Comparison of ENCODE assay signal across 16 mouse cellular contexts in the genomic region with DNA sequence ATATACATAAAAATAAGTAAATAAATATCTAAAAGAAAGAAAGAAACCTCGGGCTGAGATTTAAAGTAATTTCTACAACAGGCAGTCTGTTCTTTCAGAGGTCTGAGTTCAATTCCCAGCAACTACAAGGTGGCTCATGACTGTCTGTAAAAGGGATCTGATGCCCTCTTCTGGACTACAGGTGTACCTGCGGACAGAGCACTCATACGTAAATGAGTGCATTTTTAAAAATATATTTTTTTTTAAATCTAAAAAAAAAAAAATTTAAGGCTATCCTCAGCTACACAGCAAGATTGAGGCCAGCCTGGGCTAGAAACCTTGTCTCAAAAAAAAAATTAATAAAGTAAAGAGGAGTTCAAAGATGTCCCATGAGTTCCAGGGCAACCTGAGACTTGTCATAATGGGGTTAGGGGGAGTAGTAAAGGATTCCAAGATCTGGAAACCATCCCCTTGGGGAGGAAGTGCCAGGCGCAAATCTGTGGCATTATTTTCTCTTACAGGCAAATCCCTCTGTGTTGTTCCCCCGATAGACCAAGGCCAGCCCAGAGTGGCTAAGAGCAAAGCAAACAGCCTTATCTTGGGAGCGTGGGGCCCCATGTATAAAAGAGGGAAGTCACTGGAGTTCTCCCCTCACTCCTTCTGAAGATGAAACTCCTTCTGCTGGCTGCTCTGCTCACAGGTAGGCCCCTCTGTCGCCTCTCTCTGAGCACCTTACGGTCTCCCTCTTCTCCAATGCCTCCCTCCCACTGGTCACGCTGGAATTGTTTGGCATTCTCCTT. TPM values are rescaled to one million over a fixed set of nuclear protein-coding genes. Genes with fewer than 3 reads are reported as not detected.
DNase-seq lines count a peak whose midpoint lies in the region; ATAC-seq and TF ChIP-seq lines count a peak whose summit lies in the region.
"Had no signal": no experiment of that assay in that cellular context is flagged by ENCODE, and none has a peak within 500 bp of the region (broad histone marks: within the 10 kb centered on the region; RNA-seq: fewer than 3 reads in every experiment).

A gene (plus strand): TSS at position 621 of the 779 bp plus-strand sequence.

- TF ChIP-seq CTCF in forebrain, postnatal 0 days (IDR thresholded peaks at IDR 0.05; ENCODE audit: low read depth): peak; percentile 39
- TF ChIP-seq CTCF in spleen, adult 2 months (IDR thresholded peaks at IDR 0.05; ENCODE audit: extremely low read depth, insufficient read depth, insufficient read length, insufficient replicate concordance): no peak; the same call in 1 of the 2 replicates
- peak; percentile 28; the same call in 1 of the 2 replicates for TF ChIP-seq CTCF in liver, embryonic 14.5 days (IDR thresholded peaks at IDR 0.05; ENCODE audit: low read depth)

- DNase-seq in forebrain, postnatal 0 days: no peak
- no peak for DNase-seq in spleen, adult 2 months (ENCODE audit: low read depth in 1 of 2, low spot score in 2 of 2)
- DNase-seq in spleen, postnatal 36 days (ENCODE audit: low spot score in 2 of 2): no peak
- DNase-seq in liver, embryonic 14.5 days (ENCODE audit: low read depth in 3 of 3, low spot score in 3 of 3): no peak
- no peak for DNase-seq in retina, embryonic 14.5 days (ENCODE audit: low spot score)
- DNase-seq in adrenal gland, adult 8-10 months: no peak
- DNase-seq in layer of hippocampus, adult 9-11 months: no peak
- DNase-seq: adrenal gland, postnatal 10 days; cerebellum, adult 9-11 months; spleen, adult 18-20 months; thymus, postnatal 36 days had no signal

- no peak within 1 kb of the TSS for H3K4me2 ChIP-seq in forebrain, postnatal 0 days (ENCODE audit: low read depth)
- no peak within 1 kb of the TSS for H3K4me2 ChIP-seq in forebrain, embryonic 15.5 days (replicated peaks)
- H3K4me2 ChIP-seq in liver, embryonic 14.5 days (ENCODE audit: low read depth): no peak within 1 kb of the TSS
- H3K4me2 ChIP-seq: liver, embryonic 15.5 days had no signal

- no peaks in the 10 kb centered on the region for H3K4me1 ChIP-seq in forebrain, postnatal 0 days (ENCODE audit: insufficient read depth)
- no peaks in the 10 kb centered on the region for H3K4me1 ChIP-seq in forebrain, embryonic 15.5 days
- H3K4me1 ChIP-seq in spleen, adult 2 months (ENCODE audit: control insufficient read depth, insufficient read depth, insufficient read length): no peaks in the 10 kb centered on the region
- H3K4me1 ChIP-seq in liver, embryonic 14.5 days (replicated peaks; ENCODE audit: control insufficient read depth in 2 of 2, insufficient read depth in 2 of 2, low read length in 1 of 2): peaks cover 0 to 5% of the 10 kb centered on the region in 2 experiments; a peak in 1 of 4 replicates

- WGBS in forebrain, postnatal 0 days: 51% methylated on average over 9 of the region's 9 CpGs
- 51% methylated on average over 9 of the region's 9 CpGs for WGBS in forebrain, embryonic 15.5 days
- WGBS in spleen, adult 2 months: 41% methylated on average over 9 of the region's 9 CpGs
- 22% methylated on average over 9 of the region's 9 CpGs for WGBS in liver, embryonic 14.5 days (ENCODE audit: insufficient replicate concordance)

- TF ChIP-seq EP300 in liver, embryonic 14.5 days (IDR thresholded peaks at IDR 0.05; ENCODE audit: low read depth): no peak

- no peak for ATAC-seq in forebrain, postnatal 0 days
- ATAC-seq in forebrain, embryonic 15.5 days (replicated peaks): no peak
- no peak for ATAC-seq in liver, embryonic 14.5 days (ENCODE audit: insufficient read depth)
- ATAC-seq: midbrain, embryonic 16.5 days had no signal

- TF ChIP-seq POLR2A in spleen, adult 2 months (IDR thresholded peaks at IDR 0.05; ENCODE audit: low read depth, low read length): no peak

- no peak within 1 kb of the TSS for H3K27ac ChIP-seq in forebrain, postnatal 0 days (ENCODE audit: low read depth, low read length)
- no peak within 1 kb of the TSS for H3K27ac ChIP-seq in forebrain, embryonic 15.5 days (replicated peaks)
- no peak within 1 kb of the TSS for H3K27ac ChIP-seq in spleen, adult 2 months (ENCODE audit: insufficient read depth, low read length)
- H3K27ac ChIP-seq in liver, embryonic 14.5 days: no peak within 1 kb of the TSS
- H3K27ac ChIP-seq: liver, embryonic 15.5 days had no signal

- no peaks in the 10 kb centered on the region for H3K9me3 ChIP-seq in forebrain, postnatal 0 days (ENCODE audit: low read length)
- no peaks in the 10 kb centered on the region for H3K9me3 ChIP-seq in forebrain, embryonic 15.5 days
- H3K9me3 ChIP-seq in liver, embryonic 14.5 days (ENCODE audit: control insufficient read depth, low read length): no peaks in the 10 kb centered on the region
- H3K9me3 ChIP-seq: liver, embryonic 15.5 days had no signal

- H3K4me3 ChIP-seq in forebrain, postnatal 0 days (ENCODE audit: low read depth, low read length): no peak within 1 kb of the TSS
- no peak within 1 kb of the TSS for H3K4me3 ChIP-seq in forebrain, embryonic 15.5 days
- H3K4me3 ChIP-seq in spleen, adult 2 months (ENCODE audit: extremely low read depth, insufficient read depth, insufficient read length): no peak within 1 kb of the TSS
- H3K4me3 ChIP-seq in liver, embryonic 14.5 days (ENCODE audit: insufficient read depth in 1 of 2, low read depth in 2 of 2, low read length in 2 of 2): no peak within 1 kb of the TSS
- H3K4me3 ChIP-seq: liver, embryonic 15.5 days had no signal

- no peaks in the 10 kb centered on the region for H3K27me3 ChIP-seq in forebrain, postnatal 0 days (ENCODE audit: insufficient read depth, low read length)
- no peaks in the 10 kb centered on the region for H3K27me3 ChIP-seq in forebrain, embryonic 15.5 days
- H3K27me3 ChIP-seq in spleen, adult 2 months (ENCODE audit: control insufficient read depth, insufficient read depth, low read length): 0 out of 2 replicates have a peak, but pooled peaks cover 1% of the 10 kb centered on the region
- no peaks in the 10 kb centered on the region for H3K27me3 ChIP-seq in liver, embryonic 14.5 days (ENCODE audit: control insufficient read depth, insufficient read depth, low read length)

- no peak within 1 kb of the TSS for H3K9ac ChIP-seq in forebrain, postnatal 0 days
- H3K9ac ChIP-seq in forebrain, embryonic 15.5 days (replicated peaks): no peak within 1 kb of the TSS
- no peak within 1 kb of the TSS for H3K9ac ChIP-seq in liver, embryonic 14.5 days (replicated peaks)
- H3K9ac ChIP-seq: liver, embryonic 15.5 days had no signal

- H3K36me3 ChIP-seq in forebrain, postnatal 0 days (ENCODE audit: insufficient read depth): no peaks in the 10 kb centered on the region
- no peaks in the 10 kb centered on the region for H3K36me3 ChIP-seq in forebrain, embryonic 15.5 days
- H3K36me3 ChIP-seq in spleen, adult 2 months (ENCODE audit: control insufficient read depth, insufficient read depth, low read length): no peaks in the 10 kb centered on the region
- no peaks in the 10 kb centered on the region for H3K36me3 ChIP-seq in liver, embryonic 14.5 days (replicated peaks; ENCODE audit: control insufficient read depth, insufficient read depth, low read depth)
- H3K36me3 ChIP-seq: liver, embryonic 15.5 days had no signal

RNA-seq across cellular contexts. Expression of the gene that starts here (rescaled TPM):
- total RNA-seq in forebrain, postnatal 0 days (2014; rRNA removed): not detected in 2 replicates
- polyA plus RNA-seq in forebrain, postnatal 0 days (2015; fragmentation: Nextera tagmentation; extraction: Ambion mirVana): not detected in 2 replicates
- polyA plus RNA-seq in forebrain, embryonic 15.5 days (2015; fragmentation: Nextera tagmentation; extraction: Ambion mirVana): not detected in 2 replicates
- 284 and 435 TPM in 2 replicates for polyA plus RNA-seq in spleen, adult 2 months (2012; rRNA removed)
- not detected in 2 replicates for polyA plus RNA-seq in liver, embryonic 14.5 days (2012; rRNA removed)
- polyA plus RNA-seq in liver, embryonic 14.5 days (2014; fragmentation: Nextera tagmentation; extraction: Ambion mirVana): not detected in 2 replicates
- total RNA-seq in adrenal gland, adult 8-10 months (2022): under 1 TPM in 1 of 4 experiments, not detected in 3; 0.93 TPM
- total RNA-seq: adrenal gland, postnatal 10 days; heart, postnatal 25 days; left cerebral cortex, adult 18-20 months had no signal
- polyA plus RNA-seq: liver, embryonic 15.5 days; midbrain, embryonic 16.5 days had no signal

Comparison
In these comparisons a context has a peak if more than half of its experiments do, and no peak if none do; other contexts are left out.
1. RNA of the gene that starts here (polyA plus RNA-seq): 284 to 435 TPM in spleen, adult 2 months; not detected in forebrain, embryonic 15.5 days, not detected in liver, embryonic 14.5 days and not detected in forebrain, postnatal 0 days; every median in the first group is over 100 times any median in the second.